Mouse (Mus musculus) heart, adult 11 months (tissue): ENCODE measurements around the gene Gemin5.
A peak's percentile ranks its signal among the peaks of the same experiment; 100 is the strongest.

ENCODE experiments used
- DNase-seq: peaks from one replicate; pipeline ENCODE4 v3.0.0; 2022

Gene Gemin5

GRCm38 (mm10) chr11:58169666-58170065 is 1.3 kb upstream of the Gemin5 start:
- DNase-seq: no peak

- no peak for DNase-seq
Measured at GRCm38 (mm10) chr11:58167822-58168166, 545 bp downstream of the Gemin5 start.

GRCm38 (mm10) chr11:58165072-58165471 is 3.3 kb downstream of the Gemin5 start:
- no peak for DNase-seq

GRCm38 (mm10) chr11:58156871-58157270 is 11.5 kb downstream of the Gemin5 start:
- no peak for DNase-seq

GRCm38 (mm10) chr11:58155458-58155857 is 12.9 kb downstream of the Gemin5 start:
- DNase-seq: no peak

GRCm38 (mm10) chr11:58146241-58146640 is 22.1 kb downstream of the Gemin5 start:
- DNase-seq: peak; percentile 90

GRCm38 (mm10) chr11:58143704-58144426 is 24.5 kb downstream of the Gemin5 start:
- no peak for DNase-seq

GRCm38 (mm10) chr11:58139466-58139865 is 28.9 kb downstream of the Gemin5 start:
- DNase-seq: no peak

- no peak for DNase-seq
Measured at GRCm38 (mm10) chr11:58138821-58139220, 29.5 kb downstream of the Gemin5 start.

GRCm38 (mm10) chr11:58136677-58137076 is 31.7 kb downstream of the Gemin5 start:
- no peak for DNase-seq

- DNase-seq: no peak
Measured at GRCm38 (mm10) chr11:58135296-58135695, 33.0 kb downstream of the Gemin5 start.

- no peak for DNase-seq
Measured at GRCm38 (mm10) chr11:58134869-58135268, 33.5 kb downstream of the Gemin5 start.

GRCm38 (mm10) chr11:58132026-58132425 is 36.3 kb downstream of the Gemin5 start:
- DNase-seq: no peak

- DNase-seq: no peak
Measured at GRCm38 (mm10) chr11:58129302-58129843, 39.0 kb downstream of the Gemin5 start.

GRCm38 (mm10) chr11:58127544-58127943 is 40.8 kb downstream of the Gemin5 start:
- no peak for DNase-seq

GRCm38 (mm10) chr11:58126397-58127160 is 41.8 kb downstream of the Gemin5 start:
- DNase-seq: peak; percentile 96

- no peak for DNase-seq
Measured at GRCm38 (mm10) chr11:58125021-58125420, 43.3 kb downstream of the Gemin5 start.

- DNase-seq: no peak
Measured at GRCm38 (mm10) chr11:58123711-58124110, 44.6 kb downstream of the Gemin5 start.

GRCm38 (mm10) chr11:58121351-58121750 is 47.0 kb downstream of the Gemin5 start:
- no peak for DNase-seq

- DNase-seq: no peak
Measured at GRCm38 (mm10) chr11:58120655-58121054, 47.7 kb downstream of the Gemin5 start.

GRCm38 (mm10) chr11:58117044-58117652 is 51.2 kb downstream of the Gemin5 start:
- no peak for DNase-seq

- no peak for DNase-seq
Measured at GRCm38 (mm10) chr11:58116560-58116959, 51.8 kb downstream of the Gemin5 start.

GRCm38 (mm10) chr11:58107664-58108337 is 60.5 kb downstream of the Gemin5 start:
- no peak for DNase-seq
